Mouse (Mus musculus): Measurements from ENCODE around the gene 5330417C22Rik.

DNA sequence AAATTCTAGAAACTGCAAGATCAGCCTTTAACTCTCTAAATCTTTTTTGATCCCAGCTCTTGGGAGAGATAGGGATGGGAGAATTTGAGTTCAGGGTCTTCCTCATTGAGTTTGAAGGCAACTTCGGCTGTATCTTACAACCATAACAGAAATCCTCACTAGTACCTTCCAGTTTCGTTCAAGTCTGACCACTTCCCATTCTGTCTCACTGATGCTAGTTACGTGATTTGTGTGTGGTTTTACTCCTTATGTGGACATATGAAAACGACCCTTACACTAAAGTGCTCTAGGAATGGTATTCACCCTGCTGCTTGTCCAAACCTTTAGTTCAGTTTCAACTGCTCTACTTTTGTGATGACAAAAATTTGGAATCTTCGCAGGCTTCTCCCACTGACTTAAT lies 37.7 kb upstream of the 5330417C22Rik start:
- TF ChIP-seq POLR2A (IDR thresholded peaks at IDR 0.05; ENCODE audit: control insufficient read depth, extremely low read depth, insufficient read depth, low read length, poor library complexity) (no peak), CTCF (IDR thresholded peaks at IDR 0.05; ENCODE audit: borderline replicate concordance, control insufficient read depth, extremely low read depth, insufficient read depth, low read length, poor library complexity) (no peak)
